Mouse (Mus musculus): ENCODE measurements around the gene Ube4b. TPM values are rescaled to one million over a fixed set of nuclear protein-coding genes. Genes with fewer than 3 reads are reported as not detected.

Gene Ube4b
- total and polyA plus RNA-seq, 3 experiments: 28.4 to 104 (median 71.0) TPM

GRCm38 (mm10) chr4:149374662-149375061 lies 51.9 kb downstream of the Ube4b start:
- Histone ChIP-seq H3K27me3 (ENCODE audit: control insufficient read depth in 1 of 2, insufficient read depth in 2 of 2, low read length in 2 of 2) (no peaks in the 10 kb centered on the region), H3K79me2 (ENCODE audit: control insufficient read depth, insufficient read depth, low read length, poor library complexity) (no peaks in the 10 kb centered on the region), H3K27ac (ENCODE audit: control insufficient read depth, low read depth, low read length) (no peak overlapping the region), H3K9me3 (replicated peaks; ENCODE audit: insufficient read depth, low read length) (no peaks in the 10 kb centered on the region), H3K36me3 (ENCODE audit: control insufficient read depth in 1 of 2, insufficient read depth in 2 of 2, low read length in 2 of 2) (peaks cover 0 to 14% of the 10 kb centered on the region in 2 experiments; a peak in 2 of 4 replicates), H3K4me3 (ENCODE audit: control insufficient read depth in 1 of 2, insufficient read depth in 1 of 2, low read depth in 2 of 2, low read length in 2 of 2) (no peak overlapping the region), H3K4me1 (ENCODE audit: control insufficient read depth in 1 of 2, insufficient read depth in 2 of 2, low read length in 2 of 2) (no peaks in the 10 kb centered on the region), H3K9ac (ENCODE audit: control insufficient read depth, low read depth, low read length, poor library complexity, severe bottlenecking) (no peak overlapping the region)
- TF ChIP-seq MEF2A (IDR thresholded peaks at IDR 0.05; ENCODE audit: extremely low read depth, insufficient replicate concordance, low read depth, low read length, poor library complexity, severe bottlenecking): no peak
- TF ChIP-seq ETS1 (IDR thresholded peaks at IDR 0.05; ENCODE audit: low read depth, low read length): no peak
- TF ChIP-seq TBP (IDR thresholded peaks at IDR 0.05; ENCODE audit: low read depth, low read length): no peak
- no peak for TF ChIP-seq ZC3H11A (IDR thresholded peaks at IDR 0.05; ENCODE audit: low read depth, low read length)
- TF ChIP-seq NRF1 (IDR thresholded peaks at IDR 0.05; ENCODE audit: insufficient read depth, low read depth, low read length, poor library complexity, severe bottlenecking): no peak
- TF ChIP-seq MYC (IDR thresholded peaks at IDR 0.05; ENCODE audit: low read depth, low read length): no peak
- TF ChIP-seq ZMIZ1 (IDR thresholded peaks at IDR 0.05; ENCODE audit: low read depth, low read length): no peak
- no peak for TF ChIP-seq HCFC1 (IDR thresholded peaks at IDR 0.05; ENCODE audit: low read depth, low read length)
- no peak for TF ChIP-seq RAD21 (IDR thresholded peaks at IDR 0.05; ENCODE audit: low read depth, low read length)
- TF ChIP-seq POLR2A (IDR thresholded peaks at IDR 0.05; ENCODE audit: control insufficient read depth in 1 of 2, insufficient read depth in 1 of 2, low read depth in 1 of 2, low read length in 2 of 2, poor library complexity in 1 of 2): no peak
- no peak for TF ChIP-seq USF2 (IDR thresholded peaks at IDR 0.05; ENCODE audit: borderline replicate concordance in 1 of 2, insufficient read depth in 1 of 2, low read depth in 1 of 2, low read length in 2 of 2)
- TF ChIP-seq ZNF384 (IDR thresholded peaks at IDR 0.05; ENCODE audit: low read depth, low read length): no peak
- no peak for TF ChIP-seq TCF12 (IDR thresholded peaks at IDR 0.05; ENCODE audit: low read depth, low read length)
- no peak for DNase-seq (ENCODE audit: low read depth, low spot score)

GRCm38 (mm10) chr4:149373927-149374326 lies 52.6 kb downstream of the Ube4b start:
- DNase-seq (ENCODE audit: low read depth, low spot score): no peak
- Histone ChIP-seq H3K4me3 (ENCODE audit: control insufficient read depth in 1 of 2, insufficient read depth in 1 of 2, low read depth in 2 of 2, low read length in 2 of 2) (no peak overlapping the region), H3K27ac (ENCODE audit: control insufficient read depth, low read depth, low read length) (no peak overlapping the region), H3K36me3 (ENCODE audit: control insufficient read depth in 1 of 2, insufficient read depth in 2 of 2, low read length in 2 of 2) (peaks cover 0 to 14% of the 10 kb centered on the region in 2 experiments; a peak in 2 of 4 replicates), H3K9me3 (replicated peaks; ENCODE audit: insufficient read depth, low read length) (no peaks in the 10 kb centered on the region), H3K4me1 (ENCODE audit: control insufficient read depth in 1 of 2, insufficient read depth in 2 of 2, low read length in 2 of 2) (no peaks in the 10 kb centered on the region), H3K27me3 (ENCODE audit: control insufficient read depth in 1 of 2, insufficient read depth in 2 of 2, low read length in 2 of 2) (no peaks in the 10 kb centered on the region), H3K79me2 (ENCODE audit: control insufficient read depth, insufficient read depth, low read length, poor library complexity) (no peaks in the 10 kb centered on the region), H3K9ac (ENCODE audit: control insufficient read depth, low read depth, low read length, poor library complexity, severe bottlenecking) (no peak overlapping the region)
- no peak for TF ChIP-seq MYC (IDR thresholded peaks at IDR 0.05; ENCODE audit: low read depth, low read length)
- TF ChIP-seq ZKSCAN1 (IDR thresholded peaks at IDR 0.05; ENCODE audit: low read depth, low read length): no peak
- no peak for TF ChIP-seq KAT2A (conservative IDR thresholded peaks at IDR 0.05; ENCODE audit: low read depth, low read length)

Measured in MEL (cell line).